Mouse (Mus musculus) frontal cortex, postnatal 25 days (tissue): ENCODE data around the gene Zbtb38.
A peak's percentile ranks its signal among the peaks of the same experiment; 100 is the strongest.
"Not testable (repeated sequence)": the region's sequence is repeated elsewhere in the genome, so short reads cannot be mapped to it uniquely, and the experiment has no call there.

Source experiments
- DNase-seq, 2 experiments: peaks; one replicate each; pipeline ENCODE4 v3.0.0; 2022; ENCODE audit warnings: low spot score in 2 of 2

Zbtb38 gene

DNA sequence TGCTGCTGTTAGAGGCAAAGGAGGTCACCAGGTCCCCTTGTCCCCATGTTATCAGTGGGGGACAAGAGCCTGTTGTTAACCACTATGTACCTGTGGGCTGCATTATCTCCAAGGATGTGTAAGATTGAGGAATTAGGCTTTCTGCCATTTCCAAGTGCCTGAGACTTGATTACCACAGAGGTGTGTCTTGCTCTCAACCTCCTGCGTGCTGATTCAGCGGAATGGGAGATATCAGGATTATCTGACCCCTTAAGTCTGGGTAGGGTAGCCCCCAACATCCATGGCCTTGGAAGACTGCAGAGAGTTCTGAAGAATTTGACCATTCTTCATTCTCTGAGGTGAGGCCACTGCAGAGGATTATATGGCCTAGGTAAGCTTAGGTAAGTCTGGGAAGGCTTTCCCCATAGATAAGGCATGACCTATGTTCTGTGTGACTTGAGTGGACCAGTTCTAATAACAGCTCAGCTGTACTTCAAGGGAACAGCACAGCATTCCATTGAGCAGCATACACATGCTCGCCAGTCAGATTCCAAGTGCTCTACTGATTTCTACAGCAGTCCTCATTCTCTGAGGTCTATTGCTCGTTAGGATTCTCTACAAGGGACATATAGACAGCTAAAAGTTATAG is 68.4 kb downstream of the Zbtb38 start:
- DNase-seq: no peak

- DNase-seq: no peak
These were observed 74.0 kb downstream of the Zbtb38 start for GRCm38 (mm10) chr9:96678611-96679010.

DNA sequence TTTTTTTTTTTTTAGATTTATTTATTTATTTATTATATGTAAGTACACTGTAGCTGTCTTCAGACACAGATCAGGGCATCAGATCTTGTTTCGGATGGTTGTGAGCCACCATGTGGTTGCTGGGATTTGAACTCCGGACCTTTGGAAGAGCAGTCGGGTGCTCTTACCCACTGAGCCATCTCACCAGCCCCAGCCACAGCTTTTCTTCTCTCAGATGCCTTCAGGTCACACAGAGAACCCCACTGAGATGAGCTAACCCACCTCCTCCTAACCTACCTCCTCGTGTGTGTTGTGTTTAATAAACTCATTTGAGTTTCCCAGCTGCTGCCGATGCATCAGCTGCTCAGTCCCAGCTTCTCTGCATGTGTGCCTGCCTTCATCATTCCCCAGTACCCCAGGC is 74.9 kb downstream of the Zbtb38 start:
- not testable (repeated sequence) for DNase-seq

DNA sequence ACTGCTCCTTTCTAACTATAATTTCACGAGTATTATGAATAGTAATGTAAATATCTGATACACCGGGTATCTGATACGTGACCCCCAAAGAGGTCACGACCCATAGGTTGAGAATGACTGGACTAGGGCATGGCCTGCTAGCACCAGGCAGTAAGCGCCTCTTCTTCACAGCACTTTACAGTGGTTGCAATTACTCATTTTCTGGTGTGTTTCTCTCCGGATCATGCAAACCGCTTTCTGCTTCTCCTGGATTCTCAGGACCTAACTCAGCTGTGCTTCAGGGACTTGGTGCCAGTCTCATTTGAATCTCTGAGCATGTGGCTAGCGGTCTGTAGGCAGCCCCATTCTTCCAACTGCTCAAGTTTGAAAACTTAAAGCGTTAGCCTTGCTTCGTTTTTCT is 76.0 kb downstream of the Zbtb38 start:
- no peak for DNase-seq

GRCm38 (mm10) chr9:96675763-96676640 is 76.6 kb downstream of the Zbtb38 start:
- no peak for DNase-seq

DNA sequence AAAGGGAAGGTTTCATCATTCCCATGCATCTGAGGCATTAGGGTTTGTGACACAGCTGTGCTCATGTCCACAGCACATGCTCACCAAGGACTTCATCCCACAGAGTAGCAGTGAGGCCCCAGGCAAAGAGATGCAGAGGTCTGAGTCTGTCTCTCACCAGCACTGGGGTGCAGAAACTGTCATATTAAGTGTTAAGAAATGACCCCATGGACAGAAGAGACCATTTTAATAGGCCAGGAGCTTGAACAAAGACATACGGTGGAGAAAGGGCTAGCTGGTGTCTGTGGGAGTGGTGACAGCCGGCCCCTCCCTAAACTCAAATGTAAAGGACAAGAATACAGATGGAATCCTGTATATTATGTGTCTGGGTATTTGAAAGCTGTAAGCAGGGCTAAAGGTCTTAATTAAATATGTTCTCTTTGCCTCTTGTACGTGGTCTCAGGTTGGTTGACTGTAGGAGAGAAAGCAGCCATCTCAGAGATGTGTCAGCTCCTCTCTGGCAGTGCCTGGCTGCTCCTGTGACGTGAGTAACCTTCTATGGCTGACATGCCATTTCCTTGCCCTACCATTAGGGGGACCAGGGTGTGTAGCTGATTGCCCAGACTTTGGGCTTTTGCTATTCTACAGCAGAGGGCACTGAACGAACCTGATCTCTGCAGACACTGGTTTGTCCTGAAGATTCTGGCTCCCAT is 77.4 kb downstream of the Zbtb38 start:
- DNase-seq: no peak

DNA sequence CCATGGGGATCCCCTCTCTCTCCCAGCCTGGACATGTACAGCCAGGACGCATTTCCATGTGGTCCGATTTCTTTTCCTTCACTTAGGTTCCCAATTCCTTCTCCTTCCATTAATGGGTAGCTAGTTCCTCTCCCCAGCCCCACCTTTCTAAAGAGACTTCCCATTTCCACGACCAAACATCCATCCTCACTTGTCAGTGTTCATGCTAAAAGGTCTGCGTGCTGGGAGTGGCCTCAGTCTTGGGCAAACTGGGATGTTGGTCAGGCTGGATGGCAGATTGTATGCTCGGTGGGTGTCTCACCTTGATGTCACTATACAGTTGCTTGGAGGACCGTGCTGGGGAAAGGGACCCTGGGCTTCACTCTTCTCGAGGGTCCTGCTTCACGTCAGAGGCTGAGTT is 78.3 kb downstream of the Zbtb38 start:
- no peak for DNase-seq

- no peak for DNase-seq
These were observed 80.2 kb downstream of the Zbtb38 start for GRCm38 (mm10) chr9:96672466-96672865.

DNA sequence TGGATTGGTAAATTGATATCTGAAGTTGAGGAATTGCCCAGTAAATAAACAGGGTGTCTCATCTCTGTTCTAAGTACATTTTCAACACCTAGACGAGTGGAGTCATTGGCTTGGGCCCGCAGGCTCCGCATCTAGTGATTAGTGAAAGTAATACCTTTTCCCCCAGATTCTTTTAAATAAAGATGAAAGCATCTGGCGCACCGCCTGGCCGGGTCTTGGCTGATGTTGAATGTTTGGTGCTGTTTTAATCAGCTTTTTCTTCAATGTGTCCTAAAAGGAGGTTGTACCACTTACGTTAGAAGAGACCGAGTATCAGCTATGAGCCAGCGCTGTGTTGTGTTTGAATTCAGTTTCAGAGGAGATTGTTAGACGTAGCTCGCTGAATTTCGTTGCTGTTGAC is 81.4 kb downstream of the Zbtb38 start:
- DNase-seq: no peak

DNA sequence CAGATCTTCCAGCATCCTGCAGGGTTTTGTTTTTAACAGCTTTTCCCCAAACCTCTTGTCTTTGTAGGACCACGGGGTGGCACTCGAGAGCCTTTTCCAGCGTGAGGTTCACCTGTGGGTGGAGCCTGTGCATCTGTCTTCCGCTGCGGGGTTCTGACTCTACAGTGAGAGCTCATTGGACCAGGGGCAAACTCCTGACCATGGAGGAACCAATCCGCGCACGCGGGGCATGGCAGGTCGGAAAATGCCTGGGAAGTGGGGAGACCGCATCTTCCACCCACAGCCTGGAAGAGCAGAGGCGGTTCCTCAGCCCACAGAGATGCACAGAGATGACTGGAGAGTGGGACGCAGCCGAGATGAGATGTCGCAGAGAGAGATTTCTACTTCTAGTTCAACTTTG is 82.8 kb downstream of the Zbtb38 start:
- DNase-seq: peak; percentile 95 to 96

DNA sequence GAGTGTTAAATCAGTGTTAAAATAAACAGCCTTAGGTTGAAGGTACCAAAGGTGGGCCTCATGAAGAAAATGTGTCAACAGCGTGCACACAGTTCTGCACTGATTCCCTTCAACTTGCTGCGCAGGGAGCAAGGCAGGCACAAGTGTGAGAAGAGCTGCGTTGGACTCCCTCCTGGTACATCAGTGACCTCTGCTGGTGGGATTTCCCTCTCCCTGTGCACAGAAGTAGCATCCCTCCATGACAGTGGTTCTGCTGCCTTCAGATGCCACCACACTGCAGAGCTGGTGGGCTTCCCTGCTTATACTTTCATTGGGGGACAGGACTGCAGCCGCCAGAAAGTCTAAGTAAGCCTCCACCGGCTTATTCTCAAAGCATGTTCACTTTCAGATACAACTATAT is 84.0 kb downstream of the Zbtb38 start:
- peak in 1 of 2 experiments; percentile 70 for DNase-seq

- DNase-seq: no peak
These were observed 92.0 kb downstream of the Zbtb38 start for GRCm38 (mm10) chr9:96660510-96661244.

DNA sequence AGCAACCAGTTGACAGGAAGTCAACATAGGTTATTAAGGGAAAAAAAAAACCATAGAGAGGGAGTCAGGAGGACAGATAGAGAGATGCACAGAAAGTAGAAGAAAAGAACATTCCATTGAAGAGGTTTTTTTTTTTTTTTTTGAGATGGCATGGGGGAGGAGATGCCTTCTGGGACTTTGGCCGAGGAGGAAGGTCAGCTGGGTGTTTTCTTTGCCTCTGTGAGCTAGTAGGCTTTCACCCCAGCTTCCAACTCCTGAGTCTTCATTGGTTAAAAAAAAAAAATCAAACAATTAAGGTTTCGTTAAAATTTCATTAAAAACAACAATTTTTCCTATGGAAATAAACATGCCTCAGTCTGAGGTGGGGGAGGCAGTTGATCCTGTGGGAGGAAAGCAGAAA is 92.8 kb downstream of the Zbtb38 start:
- DNase-seq: no peak

- no peak for DNase-seq
These were observed 99.1 kb downstream of the Zbtb38 start for GRCm38 (mm10) chr9:96653538-96653937.

- DNase-seq: no peak
These were observed 99.9 kb downstream of the Zbtb38 start for GRCm38 (mm10) chr9:96652763-96653162.

DNA sequence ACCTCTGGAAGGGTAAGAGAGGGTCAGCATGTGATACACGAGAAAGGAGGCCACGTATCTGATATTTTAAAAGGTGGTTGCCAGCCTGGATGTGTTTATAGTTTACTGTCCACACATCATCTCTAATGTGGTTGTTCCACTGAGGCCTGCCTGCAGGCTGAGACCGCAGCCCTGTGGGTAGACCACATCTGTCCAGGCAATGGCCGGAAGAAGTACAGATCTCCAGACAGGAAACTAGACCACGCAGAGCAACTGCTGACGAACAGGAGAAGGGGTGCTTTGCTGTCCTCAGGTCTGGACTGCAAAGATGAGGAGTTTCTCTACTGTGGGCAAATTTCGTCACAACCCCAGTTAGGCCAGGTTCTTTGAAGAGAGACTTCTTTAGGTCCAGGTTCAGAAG is 101.8 kb downstream of the Zbtb38 start:
- DNase-seq: no peak

DNA sequence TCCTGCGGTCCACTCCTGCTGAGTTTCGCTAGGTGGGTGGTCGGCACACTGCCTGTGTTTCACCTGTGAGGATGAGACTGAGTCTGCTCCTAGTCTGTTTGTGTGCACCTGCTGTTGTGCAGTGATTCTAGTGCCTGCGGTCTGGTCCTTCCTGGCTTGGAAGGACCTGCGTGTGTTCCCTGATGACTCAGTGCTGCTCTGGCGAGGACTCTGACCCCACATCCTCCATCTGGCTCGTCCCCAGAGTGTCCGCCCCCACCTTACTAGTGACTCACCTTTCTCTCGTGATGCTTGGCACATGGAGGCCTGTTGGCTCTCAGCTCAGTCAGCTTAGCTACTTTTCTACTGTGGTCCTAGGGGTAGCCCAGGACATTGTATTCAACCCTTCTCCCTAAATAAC is 102.7 kb downstream of the Zbtb38 start:
- no peak for DNase-seq

GRCm38 (mm10) chr9:96649362-96649761 is 103.3 kb downstream of the Zbtb38 start:
- no peak for DNase-seq

GRCm38 (mm10) chr9:96646668-96647295 is 105.8 kb downstream of the Zbtb38 start:
- no peak for DNase-seq

DNA sequence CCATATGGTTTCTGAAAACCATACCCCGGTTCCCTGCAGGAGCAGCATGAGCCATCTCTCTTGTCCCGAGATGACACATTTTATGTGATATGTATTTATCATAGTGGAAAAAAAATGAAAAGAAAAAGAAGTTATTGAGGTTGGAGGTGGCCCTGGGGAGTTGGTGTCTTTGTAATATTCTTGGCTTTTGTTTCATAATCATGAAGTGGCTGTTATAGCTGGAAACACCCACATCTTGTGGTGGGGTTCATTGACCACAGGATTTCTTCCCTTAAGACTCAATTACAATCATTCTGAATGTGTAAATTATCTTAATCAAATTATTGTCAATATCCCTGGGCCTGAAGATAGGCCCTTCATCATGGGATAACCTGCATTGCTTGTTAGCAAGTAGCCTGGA is 107.8 kb downstream of the Zbtb38 start:
- no peak for DNase-seq

DNA sequence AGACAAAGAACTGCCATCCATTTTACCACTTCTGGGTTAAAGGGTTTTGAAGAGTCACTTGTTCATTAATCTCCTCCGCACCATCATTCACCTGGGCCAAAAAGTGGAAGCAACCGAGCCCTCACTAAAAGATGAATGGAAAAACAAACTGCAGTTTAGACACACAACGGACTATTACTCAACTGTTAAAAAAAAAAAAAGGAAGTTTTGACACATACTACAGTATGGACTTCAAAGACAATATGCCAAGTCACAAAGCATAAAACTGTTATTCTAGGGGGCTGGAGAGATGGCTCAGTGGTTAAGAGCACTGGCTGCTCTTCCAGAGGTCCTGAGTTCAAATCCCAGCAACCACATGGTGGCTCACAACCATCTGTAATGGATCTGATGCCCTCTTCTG is 108.6 kb downstream of the Zbtb38 start:
- not testable (repeated sequence) for DNase-seq

DNA sequence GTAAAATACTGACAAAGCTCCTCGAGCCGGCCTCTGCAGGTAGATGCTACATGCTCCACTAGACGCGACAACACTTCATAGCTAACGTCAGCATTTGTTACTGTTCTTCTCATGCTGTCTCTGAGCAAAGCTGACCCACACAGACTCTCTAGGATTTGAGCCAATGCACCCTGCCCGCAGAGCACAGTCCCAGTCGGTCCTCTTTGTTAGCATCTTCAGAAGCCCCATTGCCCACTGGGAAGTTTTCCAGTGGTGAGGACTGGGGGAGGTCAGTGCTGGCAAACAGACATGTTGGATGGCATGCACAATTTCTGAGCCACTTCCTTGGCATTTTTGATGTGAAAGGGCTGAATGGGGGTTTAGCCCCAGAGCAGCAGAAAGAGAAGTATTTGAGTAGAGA is 113.2 kb downstream of the Zbtb38 start:
- DNase-seq: no peak
